Mouse (Mus musculus): ENCODE data around the gene Prcd. TPM values are rescaled to one million over a fixed set of nuclear protein-coding genes. Genes with fewer than 3 reads are reported as not detected.
"Not testable (repeated sequence)": the region's sequence is repeated elsewhere in the genome, so short reads cannot be mapped to it uniquely, and the experiment has no call there.

Gene Prcd
- polyA plus RNA-seq, 1 experiment from 2014 or later = 5.0 TPM

GRCm38 (mm10) chr11:116630171-116630965 lies 23.0 kb upstream of the Prcd start:
- Histone ChIP-seq H3K27me3 (ENCODE audit: control insufficient read depth, insufficient read depth, low read depth, low read length) (no peaks in the 10 kb centered on the region), H3K9ac (ENCODE audit: low read length) (no peak overlapping the region), H3K4me3 (ENCODE audit: low read length) (no peak overlapping the region), H3K36me3 (ENCODE audit: control insufficient read depth, insufficient read depth, low read length) (no peaks in the 10 kb centered on the region), H3K4me2 (ENCODE audit: low read depth, low read length) (no peak overlapping the region), H3K4me1 (replicated peaks; ENCODE audit: control insufficient read depth, insufficient read depth, low read length) (no peaks in the 10 kb centered on the region; the same call in none of the 2 replicates), H3K27ac (ENCODE audit: low read length) (no peak overlapping the region), H3K9me3 (ENCODE audit: control insufficient read depth, low read length) (no peaks in the 10 kb centered on the region)
- ATAC-seq (ENCODE audit: low read depth) = no peak
- WGBS = 35% methylated on average over 12 of the region's 12 CpGs

GRCm38 (mm10) chr11:116632962-116633361 lies 20.4 kb upstream of the Prcd start:
- Histone ChIP-seq H3K27ac (ENCODE audit: low read length) (peak overlapping the region; percentile 26), H3K9me3 (ENCODE audit: control insufficient read depth, low read length) (no peaks in the 10 kb centered on the region), H3K36me3 (ENCODE audit: control insufficient read depth, insufficient read depth, low read length) (no peaks in the 10 kb centered on the region), H3K27me3 (ENCODE audit: control insufficient read depth, insufficient read depth, low read depth, low read length) (no peaks in the 10 kb centered on the region), H3K4me2 (ENCODE audit: low read depth, low read length) (no peak overlapping the region), H3K9ac (ENCODE audit: low read length) (no peak overlapping the region), H3K4me1 (replicated peaks; ENCODE audit: control insufficient read depth, insufficient read depth, low read length) (no peaks in the 10 kb centered on the region; the same call in none of the 2 replicates), H3K4me3 (ENCODE audit: low read length) (no peak overlapping the region)
- ATAC-seq (ENCODE audit: low read depth) = peak; percentile 56
- WGBS = 52% methylated on average over 10 of the region's 10 CpGs

- not testable (repeated sequence) for H3K27ac ChIP-seq (ENCODE audit: low read length); ATAC-seq (ENCODE audit: low read depth); H3K9me3 ChIP-seq (ENCODE audit: control insufficient read depth, low read length); H3K27me3 ChIP-seq (ENCODE audit: control insufficient read depth, insufficient read depth, low read depth, low read length); H3K36me3 ChIP-seq (ENCODE audit: control insufficient read depth, insufficient read depth, low read length); H3K9ac ChIP-seq (ENCODE audit: low read length); H3K4me1 ChIP-seq (replicated peaks; ENCODE audit: control insufficient read depth, insufficient read depth, low read length); H3K4me2 ChIP-seq (ENCODE audit: low read depth, low read length); H3K4me3 ChIP-seq (ENCODE audit: low read length)
- WGBS = 71% methylated on average over 8 of the region's 8 CpGs
Measured at GRCm38 (mm10) chr11:116636607-116637006, 16.7 kb upstream of the Prcd start.

GRCm38 (mm10) chr11:116641168-116641567 lies 12.2 kb upstream of the Prcd start:
- ATAC-seq (ENCODE audit: low read depth) = no peak
- no peak overlapping the region for H3K9ac ChIP-seq (ENCODE audit: low read length)
- no peak overlapping the region for H3K4me3 ChIP-seq (ENCODE audit: low read length)
- H3K27ac ChIP-seq (ENCODE audit: low read length) = no peak overlapping the region
- 49% methylated on average over 5 of the region's 5 CpGs for WGBS
- no peaks in the 10 kb centered on the region for H3K36me3 ChIP-seq (ENCODE audit: control insufficient read depth, insufficient read depth, low read length)
- H3K9me3 ChIP-seq (ENCODE audit: control insufficient read depth, low read length) = no peaks in the 10 kb centered on the region
- H3K4me2 ChIP-seq (ENCODE audit: low read depth, low read length) = no peak overlapping the region
- no peaks in the 10 kb centered on the region for H3K27me3 ChIP-seq (ENCODE audit: control insufficient read depth, insufficient read depth, low read depth, low read length)
- peaks cover 11% of the 10 kb centered on the region for H3K4me1 ChIP-seq (replicated peaks; ENCODE audit: control insufficient read depth, insufficient read depth, low read length)

GRCm38 (mm10) chr11:116641731-116642130 lies 11.6 kb upstream of the Prcd start:
- Histone ChIP-seq H3K27ac (ENCODE audit: low read length) (no peak overlapping the region), H3K9me3 (ENCODE audit: control insufficient read depth, low read length) (no peaks in the 10 kb centered on the region), H3K4me2 (ENCODE audit: low read depth, low read length) (no peak overlapping the region), H3K9ac (ENCODE audit: low read length) (no peak overlapping the region), H3K27me3 (ENCODE audit: control insufficient read depth, insufficient read depth, low read depth, low read length) (no peaks in the 10 kb centered on the region), H3K4me3 (ENCODE audit: low read length) (no peak overlapping the region), H3K36me3 (ENCODE audit: control insufficient read depth, insufficient read depth, low read length) (no peaks in the 10 kb centered on the region), H3K4me1 (replicated peaks; ENCODE audit: control insufficient read depth, insufficient read depth, low read length) (peaks cover 12% of the 10 kb centered on the region)
- no peak for ATAC-seq (ENCODE audit: low read depth)
- WGBS = 57% methylated on average over 3 of the region's 3 CpGs

GRCm38 (mm10) chr11:116642681-116643578 lies 10.4 kb upstream of the Prcd start:
- H3K9ac ChIP-seq (ENCODE audit: low read length) = no peak overlapping the region
- H3K4me1 ChIP-seq (replicated peaks; ENCODE audit: control insufficient read depth, insufficient read depth, low read length) = peaks cover 24% of the 10 kb centered on the region
- H3K27ac ChIP-seq (ENCODE audit: low read length) = no peak overlapping the region
- peak; percentile 35 for ATAC-seq (ENCODE audit: low read depth)
- no peak overlapping the region for H3K4me3 ChIP-seq (ENCODE audit: low read length)
- no peaks in the 10 kb centered on the region for H3K27me3 ChIP-seq (ENCODE audit: control insufficient read depth, insufficient read depth, low read depth, low read length)
- H3K9me3 ChIP-seq (ENCODE audit: control insufficient read depth, low read length) = no peaks in the 10 kb centered on the region
- H3K4me2 ChIP-seq (ENCODE audit: low read depth, low read length) = peak overlapping the region; percentile 29
- no peaks in the 10 kb centered on the region for H3K36me3 ChIP-seq (ENCODE audit: control insufficient read depth, insufficient read depth, low read length)
- 33% methylated on average over 14 of the region's 14 CpGs for WGBS

GRCm38 (mm10) chr11:116643579-116644224 lies 9.6 kb upstream of the Prcd start:
- Histone ChIP-seq H3K27ac (ENCODE audit: low read length) (peak overlapping the region; percentile 33; the same call in 1 of the 2 replicates), H3K9ac (ENCODE audit: low read length) (no peak overlapping the region), H3K9me3 (ENCODE audit: control insufficient read depth, low read length) (no peaks in the 10 kb centered on the region), H3K4me3 (ENCODE audit: low read length) (no peak overlapping the region), H3K27me3 (ENCODE audit: control insufficient read depth, insufficient read depth, low read depth, low read length) (no peaks in the 10 kb centered on the region), H3K4me2 (ENCODE audit: low read depth, low read length) (peak overlapping the region; percentile 29), H3K36me3 (ENCODE audit: control insufficient read depth, insufficient read depth, low read length) (no peaks in the 10 kb centered on the region), H3K4me1 (replicated peaks; ENCODE audit: control insufficient read depth, insufficient read depth, low read length) (peaks cover 32% of the 10 kb centered on the region)
- no peak; the same call in 1 of the 2 replicates for ATAC-seq (ENCODE audit: low read depth)
- 16% methylated on average over 19 of the region's 19 CpGs for WGBS

- ATAC-seq (ENCODE audit: low read depth) = no peak
- WGBS = 41% methylated on average over 21 of the region's 21 CpGs
- peak overlapping the region; percentile 33 for H3K27ac ChIP-seq (ENCODE audit: low read length)
- H3K4me2 ChIP-seq (ENCODE audit: low read depth, low read length) = no peak overlapping the region
- no peaks in the 10 kb centered on the region for H3K36me3 ChIP-seq (ENCODE audit: control insufficient read depth, insufficient read depth, low read length)
- H3K4me3 ChIP-seq (ENCODE audit: low read length) = no peak overlapping the region
- no peaks in the 10 kb centered on the region for H3K9me3 ChIP-seq (ENCODE audit: control insufficient read depth, low read length)
- no peaks in the 10 kb centered on the region for H3K27me3 ChIP-seq (ENCODE audit: control insufficient read depth, insufficient read depth, low read depth, low read length)
- H3K9ac ChIP-seq (ENCODE audit: low read length) = no peak overlapping the region
- peaks cover 34% of the 10 kb centered on the region for H3K4me1 ChIP-seq (replicated peaks; ENCODE audit: control insufficient read depth, insufficient read depth, low read length)
Measured at GRCm38 (mm10) chr11:116644225-116645112, 8.9 kb upstream of the Prcd start.

Data from lung, embryonic 16.5 days (tissue).